Mouse (Mus musculus) kidney, postnatal 0 days (tissue): Measurements from ENCODE around the gene Boll. TPM values are rescaled to one million over a fixed set of nuclear protein-coding genes. Genes with fewer than 3 reads are reported as not detected.

ENCODE experiments used
- ATAC-seq: fragments of 200-750 bp; cut with Nextera tagmentation; replicated peaks from 2 replicates; pipeline ENCODE4 v1.8.0; 2017; ENCODE audit warnings: low read depth, moderate number of reproducible peaks, moderate TSS enrichment, moderate library complexity; ENCODE audit not compliant: low FRiP score
- DNase-seq: peaks from one replicate; pipeline ENCODE4 v3.0.0-alpha.2; 2016; ENCODE audit warnings: low spot score
- H3K27ac ChIP-seq: fragments of 300-500 bp; sonication (generic); 2 replicates; pipeline ENCODE4 v1.5.1; 2014; ENCODE audit warnings: mild to moderate bottlenecking
- H3K27me3 ChIP-seq: fragments of 300-500 bp; sonication (generic); 2 replicates; pipeline ENCODE4 v1.6.1; 2014; ENCODE audit warnings: low read length, mixed read lengths; ENCODE audit not compliant: insufficient read depth
- H3K36me3 ChIP-seq: fragments of 300-500 bp; sonication (generic); 2 replicates; pipeline ENCODE4 v1.6.1; 2014; ENCODE audit warnings: low read length, mixed read lengths; ENCODE audit not compliant: insufficient read depth
- H3K4me1 ChIP-seq: fragments of 300-500 bp; sonication (generic); replicated peaks from 2 replicates; pipeline ENCODE4 v1.6.1; 2014; ENCODE audit warnings: antibody characterized with exemption, low read length, mixed read lengths; ENCODE audit not compliant: insufficient read depth
- H3K4me2 ChIP-seq: fragments of 300-500 bp; sonication (generic); 2 replicates; pipeline ENCODE4 v1.6.1; 2014; ENCODE audit warnings: mild to moderate bottlenecking, low read length, moderate library complexity, mixed read lengths
- H3K4me3 ChIP-seq: fragments of 300-500 bp; sonication (generic); replicated peaks from 2 replicates; pipeline ENCODE4 v1.5.1; 2014; ENCODE audit warnings: low read depth, low read length
- H3K9ac ChIP-seq: fragments of 300-500 bp; sonication (generic); 2 replicates; pipeline ENCODE4 v1.6.1; 2014; ENCODE audit warnings: low read depth, low read length
- H3K9me3 ChIP-seq: fragments of 300-500 bp; sonication (generic); replicated peaks from 2 replicates; pipeline ENCODE4 v1.6.1; 2016; ENCODE audit warnings: low read length, inconsistent platforms, mixed read lengths
- CTCF ChIP-seq: IDR thresholded peaks from 2 replicates; pipeline ENCODE4 v1.5.1; 2016; ENCODE audit warnings: antibody characterized with exemption, low read depth, mild to moderate bottlenecking, moderate library complexity
- WGBS: fragments of 180-500 bp; shearing (Covaris S2); extraction: QIAGEN DNeasy Blood & Tissue Kit; methylation state at CpG from one replicate; pipeline ENCODE4 v1.1.7; 2014; 5-methylcytosine and 5-hydroxymethylcytosine counted together
- polyA plus RNA-seq: library from polyadenylated mRNA; unstranded; fragments of >200 nt; fragmentation: Nextera tagmentation; extraction: Ambion mirVana; gene quantifications from 2 replicates; pipeline ENCODE4 v1.2.1, GENCODE M21; 2015

Boll gene
- polyA plus RNA-seq = 0.72 and 1.7 TPM in 2 replicates

DNA sequence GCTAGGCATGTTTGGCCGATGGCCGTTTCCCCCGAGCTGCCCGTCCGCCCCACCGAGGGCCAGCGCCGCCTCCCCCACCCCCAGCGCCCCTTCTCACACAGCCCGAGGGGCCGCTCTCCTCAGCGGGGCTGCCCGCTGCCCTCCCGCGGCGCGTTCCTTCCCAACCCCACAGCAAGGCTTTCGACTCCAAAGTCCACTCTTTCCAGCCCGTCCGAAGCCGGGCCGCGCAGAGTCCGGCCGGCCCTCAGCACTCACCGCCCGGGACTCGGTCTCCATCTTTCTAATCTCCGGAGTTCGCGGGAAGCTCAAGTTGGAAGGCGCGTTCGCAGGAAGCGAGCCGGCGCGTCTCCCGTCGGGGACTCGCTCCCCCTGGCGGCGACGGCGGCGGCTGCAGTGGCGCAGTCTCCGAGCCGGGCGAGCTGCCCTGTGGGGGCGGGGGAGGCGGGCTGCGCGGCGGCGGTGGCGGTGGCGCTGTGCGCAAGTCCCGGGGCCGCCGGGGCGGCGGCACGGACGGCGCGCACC is at the start of gene Boll:
Boll (minus strand) TSS at position 426 of the 522 bp plus-strand sequence.
- peak; percentile 59 for DNase-seq

DNA sequence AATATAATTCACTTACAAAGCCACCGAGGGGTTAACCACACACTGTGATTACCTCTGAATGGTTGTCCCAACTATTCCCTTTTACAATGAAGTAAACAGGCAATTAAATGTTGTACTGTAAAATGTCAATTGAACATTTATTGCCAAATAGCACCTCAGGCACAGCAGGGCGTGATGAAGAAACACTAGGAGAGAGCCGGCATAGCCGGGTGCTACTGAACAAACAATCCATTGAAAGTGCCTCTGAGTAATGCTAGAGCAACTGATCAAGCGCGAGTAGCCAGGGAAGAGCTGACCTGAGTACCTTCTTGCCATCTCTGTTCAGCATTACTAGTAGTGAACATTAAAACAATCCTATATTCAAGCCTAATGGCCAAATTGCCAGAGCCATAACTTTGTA is 49.3 kb upstream of the Boll start:
- Histone ChIP-seq H3K27ac (no peak overlapping the region), H3K4me2 (no peak overlapping the region), H3K36me3 (no peaks in the 10 kb centered on the region), H3K4me3 (no peak overlapping the region), H3K27me3 (no peaks in the 10 kb centered on the region), H3K9me3 (no peaks in the 10 kb centered on the region), H3K4me1 (no peaks in the 10 kb centered on the region), H3K9ac (no peak overlapping the region)
- DNase-seq = no peak
- no peak for ATAC-seq
- WGBS = 24% methylated on average over 6 of the region's 6 CpGs
- TF ChIP-seq CTCF = no peak

More for the DNA sequence above, at the start of gene Boll:
- Histone ChIP-seq H3K4me2 (peak within 1 kb of the TSS; percentile 59), H3K4me3 (peak within 1 kb of the TSS; percentile 33), H3K27ac (no peak within 1 kb of the TSS), H3K9ac (no peak within 1 kb of the TSS), H3K27me3 (peaks cover 10% of the 10 kb centered on the region; the same call in 1 of the 2 replicates), H3K36me3 (no peaks in the 10 kb centered on the region), H3K4me1 (no peaks in the 10 kb centered on the region), H3K9me3 (no peaks in the 10 kb centered on the region; the same call in 1 of the 2 replicates)
- peak; percentile 62 for TF ChIP-seq CTCF
- peak; percentile 84 for ATAC-seq
- 14% methylated on average over 66 of the region's 68 CpGs for WGBS

DNA sequence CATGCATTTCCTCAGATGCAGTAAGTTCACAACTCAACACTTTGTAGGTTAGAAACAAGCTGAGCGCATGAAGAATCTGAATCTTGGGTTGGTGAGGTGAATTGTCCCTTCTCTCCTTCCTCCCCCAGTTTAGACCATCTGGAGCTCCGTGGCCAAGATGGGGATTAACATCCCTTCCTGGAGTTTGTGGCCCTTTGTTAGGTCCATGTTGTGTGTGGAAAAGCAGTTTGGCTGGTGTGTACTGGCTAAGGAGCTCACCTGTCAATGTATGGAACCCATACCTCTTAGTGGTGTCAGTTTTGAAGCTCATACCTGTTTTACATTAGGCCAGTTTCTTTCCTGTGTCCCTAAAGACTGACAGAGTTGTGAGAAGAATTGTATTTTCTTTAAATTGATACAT is 47.8 kb upstream of the Boll start:
- Histone ChIP-seq H3K4me3 (no peak overlapping the region), H3K27ac (no peak overlapping the region), H3K4me2 (no peak overlapping the region), H3K36me3 (no peaks in the 10 kb centered on the region), H3K27me3 (no peaks in the 10 kb centered on the region), H3K4me1 (no peaks in the 10 kb centered on the region), H3K9ac (no peak overlapping the region), H3K9me3 (no peaks in the 10 kb centered on the region)
- WGBS = 83% methylated on average over 2 of the region's 2 CpGs
- TF ChIP-seq CTCF = no peak
- DNase-seq = no peak
- no peak for ATAC-seq

DNA sequence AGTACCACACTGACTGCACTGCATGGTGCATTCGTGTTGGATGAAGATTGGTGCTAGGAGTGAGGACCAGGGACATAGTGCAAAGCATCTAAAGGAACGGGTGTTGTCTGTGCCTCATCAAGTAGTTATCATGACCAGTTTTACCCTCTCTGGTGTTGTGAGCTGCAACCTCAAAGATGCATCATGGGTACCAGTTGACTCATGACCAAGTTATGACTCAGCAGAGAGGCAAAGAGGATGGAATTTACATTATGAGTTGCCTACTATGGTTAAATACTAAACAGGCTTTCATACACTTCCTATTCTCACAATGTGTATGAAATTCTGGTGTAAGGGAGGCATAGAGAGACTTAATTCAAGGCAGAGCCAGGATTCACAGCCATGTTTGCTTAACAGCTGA is 47.4 kb upstream of the Boll start:
- no peaks in the 10 kb centered on the region for H3K27me3 ChIP-seq
- H3K9me3 ChIP-seq = no peaks in the 10 kb centered on the region
- 84% methylated on average over 2 of the region's 2 CpGs for WGBS
- H3K36me3 ChIP-seq = no peaks in the 10 kb centered on the region
- H3K4me2 ChIP-seq = no peak overlapping the region
- H3K27ac ChIP-seq = no peak overlapping the region
- H3K4me3 ChIP-seq = no peak overlapping the region
- H3K4me1 ChIP-seq = no peaks in the 10 kb centered on the region
- TF ChIP-seq CTCF = no peak
- no peak for ATAC-seq
- H3K9ac ChIP-seq = no peak overlapping the region
- no peak for DNase-seq

DNA sequence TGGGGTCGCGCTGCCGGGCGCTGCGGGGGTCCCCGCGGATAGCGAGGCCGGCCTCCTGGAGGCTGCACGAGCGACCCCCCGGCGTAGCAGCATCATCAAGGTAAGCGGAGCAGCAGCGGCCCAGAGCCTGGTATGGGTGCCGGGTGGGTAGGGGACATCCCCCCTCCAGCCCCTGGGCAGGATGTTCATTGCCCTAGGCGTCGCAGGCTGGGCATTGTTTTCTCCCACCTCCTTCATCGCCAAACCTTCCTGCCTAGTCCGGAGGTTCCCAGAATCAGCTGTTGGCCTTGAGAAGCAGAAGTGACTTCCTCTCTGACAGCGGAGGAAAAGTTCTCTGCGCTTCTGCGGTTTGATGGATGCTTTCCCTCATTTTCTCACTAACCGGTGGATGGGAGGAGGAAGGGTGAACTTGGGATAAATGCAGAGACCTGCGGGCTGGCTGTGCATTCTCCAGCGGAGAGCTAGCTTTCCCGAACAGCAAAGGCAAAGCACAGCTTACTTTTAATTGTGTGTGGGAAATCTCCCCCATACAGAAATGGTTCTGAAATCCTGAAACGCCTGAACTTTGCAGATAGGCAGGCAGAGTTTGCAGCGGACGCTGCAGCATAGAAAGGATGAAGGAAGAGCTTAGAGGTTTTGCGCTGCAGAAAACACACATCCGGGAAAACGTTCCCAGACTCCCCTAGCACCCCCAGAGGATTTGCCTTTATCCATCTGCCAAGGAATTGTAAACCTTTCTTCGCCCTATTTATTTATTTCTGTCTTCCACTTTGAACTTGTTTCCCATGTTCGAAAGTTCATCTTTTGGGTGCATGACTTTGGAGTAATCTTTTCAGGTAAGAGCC is 43.5 kb upstream of the Boll start:
- Histone ChIP-seq H3K4me2 (peak overlapping the region; percentile 98), H3K9me3 (no peaks in the 10 kb centered on the region), H3K9ac (peak overlapping the region; percentile 63), H3K36me3 (no peaks in the 10 kb centered on the region), H3K4me1 (peaks cover 10% of the 10 kb centered on the region; the same call in 1 of the 2 replicates), H3K27ac (peak overlapping the region; percentile 75), H3K4me3 (peak overlapping the region; percentile 87), H3K27me3 (no peaks in the 10 kb centered on the region)
- TF ChIP-seq CTCF = no peak
- WGBS = 3% methylated on average over 35 of the region's 35 CpGs
- peak; percentile 60 for DNase-seq
- no peak for ATAC-seq

DNA sequence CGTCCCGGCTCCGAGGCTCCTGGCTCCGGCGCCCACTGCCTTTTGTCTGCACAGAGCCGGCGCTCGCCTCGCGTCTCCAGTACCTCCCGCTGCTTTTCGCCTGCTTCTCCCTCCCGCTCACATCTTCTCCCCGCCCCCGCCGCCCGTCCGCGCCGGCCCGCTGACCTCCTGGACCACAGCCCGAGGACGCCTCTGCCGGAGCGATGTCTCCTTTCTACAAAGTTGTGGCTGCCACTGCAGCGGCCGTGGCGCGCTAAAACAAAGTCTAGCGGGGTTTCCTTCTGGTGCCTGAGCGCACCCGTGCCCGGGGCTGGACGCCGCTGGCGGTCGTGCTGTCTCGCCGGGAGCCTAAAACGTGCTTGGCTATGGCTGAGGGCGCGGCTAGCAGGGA is 42.7 kb upstream of the Boll start:
- peak overlapping the region; percentile 63 for H3K9ac ChIP-seq
- no peak for DNase-seq
- peak overlapping the region; percentile 98 for H3K4me2 ChIP-seq
- WGBS = under 1% methylated on average over 39 of the region's 42 CpGs
- peak overlapping the region; percentile 75 for H3K27ac ChIP-seq
- peaks cover 10% of the 10 kb centered on the region; the same call in 1 of the 2 replicates for H3K4me1 ChIP-seq
- H3K36me3 ChIP-seq = no peaks in the 10 kb centered on the region
- H3K27me3 ChIP-seq = no peaks in the 10 kb centered on the region
- peak; percentile 72 for ATAC-seq
- peak overlapping the region; percentile 87 for H3K4me3 ChIP-seq
- TF ChIP-seq CTCF = no peak
- H3K9me3 ChIP-seq = no peaks in the 10 kb centered on the region
